Mouse (Mus musculus): Measurements from ENCODE around the gene Stk25.

The Stk25 gene

GRCm38 (mm10) chr1:93607090-93608083, 51.1 kb downstream of the Stk25 start:
- no peak for DNase-seq (ENCODE audit: low spot score in 2 of 2)

- DNase-seq (ENCODE audit: low spot score in 2 of 2), result no peak
Observed at GRCm38 (mm10) chr1:93603921-93604320, 54.5 kb downstream of the Stk25 start.

GRCm38 (mm10) chr1:93602911-93603310, 55.5 kb downstream of the Stk25 start:
- no peak for DNase-seq (ENCODE audit: low spot score in 2 of 2)

- DNase-seq (ENCODE audit: low spot score in 2 of 2), result no peak
Observed at GRCm38 (mm10) chr1:93595916-93596315, 62.5 kb downstream of the Stk25 start.

GRCm38 (mm10) chr1:93593960-93594359, 64.5 kb downstream of the Stk25 start:
- DNase-seq (ENCODE audit: low spot score in 2 of 2), result no peak

GRCm38 (mm10) chr1:93588346-93588745, 70.1 kb downstream of the Stk25 start:
- no peak for DNase-seq (ENCODE audit: low spot score in 2 of 2)

GRCm38 (mm10) chr1:93581545-93581944, 76.9 kb downstream of the Stk25 start:
- no peak for DNase-seq (ENCODE audit: low spot score in 2 of 2)

GRCm38 (mm10) chr1:93577861-93578260, 80.6 kb downstream of the Stk25 start:
- no peak for DNase-seq (ENCODE audit: low spot score in 2 of 2)

- no peak for DNase-seq (ENCODE audit: low spot score in 2 of 2)
Observed at GRCm38 (mm10) chr1:93577066-93577465, 81.4 kb downstream of the Stk25 start.

All from urinary bladder, postnatal 36 days (tissue).